Mouse (Mus musculus): ENCODE data around the gene Scpep1. TPM values are rescaled to one million over a fixed set of nuclear protein-coding genes. Genes with fewer than 3 reads are reported as not detected.

Scpep1 gene
- polyA plus RNA-seq, 1 experiment from 2014 or later: 477 TPM

- H3K36me3 ChIP-seq (ENCODE audit: inconsistent target): no peaks in the 10 kb centered on the region
- H3K4me3 ChIP-seq (ENCODE audit: inconsistent target): no peak overlapping the region
- WGBS (ENCODE audit: missing documents): 16% methylated on average over 5 of the region's 5 CpGs
- H3K79me2 ChIP-seq (ENCODE audit: inconsistent target): peaks cover 14% of the 10 kb centered on the region
- H3K27ac ChIP-seq: peak overlapping the region; percentile 96
These were observed 38.4 kb upstream of the Scpep1 start for GRCm38 (mm10) chr11:88993625-88994024.

- 80% methylated on average over 7 of the region's 7 CpGs for WGBS (ENCODE audit: missing documents)
- no peaks in the 10 kb centered on the region for H3K36me3 ChIP-seq (ENCODE audit: inconsistent target)
- peak overlapping the region; percentile 96 for H3K27ac ChIP-seq
These were observed 37.9 kb upstream of the Scpep1 start for GRCm38 (mm10) chr11:88993186-88993585.

GRCm38 (mm10) chr11:88989530-88989929 is 34.3 kb upstream of the Scpep1 start:
- H3K27ac ChIP-seq: no peak overlapping the region
- no peaks in the 10 kb centered on the region for H3K36me3 ChIP-seq (ENCODE audit: inconsistent target)
- WGBS (ENCODE audit: missing documents): 84% methylated on average over 4 of the region's 5 CpGs
- no peak overlapping the region for H3K4me3 ChIP-seq (ENCODE audit: inconsistent target)
- no peaks in the 10 kb centered on the region for H3K79me2 ChIP-seq (ENCODE audit: inconsistent target)

More at GRCm38 (mm10) chr11:88993186-88993585, 37.9 kb upstream of the Scpep1 start:
- Histone ChIP-seq H3K79me2 (ENCODE audit: inconsistent target) (peaks cover 14% of the 10 kb centered on the region), H3K4me3 (ENCODE audit: inconsistent target) (no peak overlapping the region)

- Histone ChIP-seq H3K4me3 (ENCODE audit: inconsistent target) (no peak overlapping the region), H3K79me2 (ENCODE audit: inconsistent target) (no peaks in the 10 kb centered on the region), H3K36me3 (ENCODE audit: inconsistent target) (no peaks in the 10 kb centered on the region), H3K27ac (no peak overlapping the region)
- 80% methylated on average over 5 of the region's 5 CpGs for WGBS (ENCODE audit: missing documents)
These were observed 33.7 kb upstream of the Scpep1 start for GRCm38 (mm10) chr11:88988956-88989355.

GRCm38 (mm10) chr11:88986616-88987015 is 31.4 kb upstream of the Scpep1 start:
- Histone ChIP-seq H3K4me3 (ENCODE audit: inconsistent target) (no peak overlapping the region), H3K36me3 (ENCODE audit: inconsistent target) (no peaks in the 10 kb centered on the region), H3K27ac (no peak overlapping the region), H3K79me2 (ENCODE audit: inconsistent target) (no peaks in the 10 kb centered on the region)
- WGBS (ENCODE audit: missing documents): 92% methylated on average over 10 of the region's 10 CpGs

GRCm38 (mm10) chr11:88981337-88981736 is 26.1 kb upstream of the Scpep1 start:
- Histone ChIP-seq H3K36me3 (ENCODE audit: inconsistent target) (no peaks in the 10 kb centered on the region), H3K4me3 (ENCODE audit: inconsistent target) (no peak overlapping the region), H3K79me2 (ENCODE audit: inconsistent target) (no peaks in the 10 kb centered on the region; the same call in 1 of the 2 replicates), H3K27ac (no peak overlapping the region)
- 45% methylated on average over 8 of the region's 8 CpGs for WGBS (ENCODE audit: missing documents)

GRCm38 (mm10) chr11:88977188-88977587 is 21.9 kb upstream of the Scpep1 start:
- 90% methylated on average over 5 of the region's 5 CpGs for WGBS (ENCODE audit: missing documents)
- no peaks in the 10 kb centered on the region for H3K36me3 ChIP-seq (ENCODE audit: inconsistent target)
- no peak overlapping the region for H3K4me3 ChIP-seq (ENCODE audit: inconsistent target)

GRCm38 (mm10) chr11:88976320-88976719 is 21.1 kb upstream of the Scpep1 start:
- Histone ChIP-seq H3K27ac (no peak overlapping the region), H3K36me3 (ENCODE audit: inconsistent target) (no peaks in the 10 kb centered on the region), H3K4me3 (ENCODE audit: inconsistent target) (no peak overlapping the region), H3K79me2 (ENCODE audit: inconsistent target) (peaks cover 9% of the 10 kb centered on the region; the same call in 1 of the 2 replicates)
- WGBS (ENCODE audit: missing documents): 97% methylated on average over 2 of the region's 2 CpGs

More at GRCm38 (mm10) chr11:88977188-88977587, 21.9 kb upstream of the Scpep1 start:
- Histone ChIP-seq H3K79me2 (ENCODE audit: inconsistent target) (peaks cover 9% of the 10 kb centered on the region; the same call in 1 of the 2 replicates), H3K27ac (no peak overlapping the region)

GRCm38 (mm10) chr11:88973776-88974701 is 18.8 kb upstream of the Scpep1 start:
- Histone ChIP-seq H3K27ac (no peak overlapping the region), H3K4me3 (ENCODE audit: inconsistent target) (peak overlapping the region; percentile 63), H3K36me3 (ENCODE audit: inconsistent target) (no peaks in the 10 kb centered on the region), H3K79me2 (ENCODE audit: inconsistent target) (peaks cover 9% of the 10 kb centered on the region; the same call in 1 of the 2 replicates)
- 2% methylated on average over 52 of the region's 62 CpGs for WGBS (ENCODE audit: missing documents)

- Histone ChIP-seq H3K4me3 (ENCODE audit: inconsistent target) (no peak within 1 kb of the TSS), H3K36me3 (ENCODE audit: inconsistent target) (no peaks in the 10 kb centered on the region), H3K27ac (no peak within 1 kb of the TSS), H3K79me2 (ENCODE audit: inconsistent target) (peaks cover 9% of the 10 kb centered on the region; the same call in 1 of the 2 replicates)
- 45% methylated on average over 2 of the region's 2 CpGs for WGBS (ENCODE audit: missing documents)
These were observed 15.0 kb upstream of the Scpep1 start, which contains the start of gene Coil for GRCm38 (mm10) chr11:88970202-88970732. Gene Coil (plus strand): TSS chr11:88970252.

GRCm38 (mm10) chr11:88966881-88967361 is 11.7 kb upstream of the Scpep1 start, which contains the start of gene Elobl:
Gene Elobl (minus strand): TSS chr11:88966931.
- Histone ChIP-seq H3K27ac (no peak within 1 kb of the TSS), H3K4me3 (ENCODE audit: inconsistent target) (no peak within 1 kb of the TSS), H3K79me2 (ENCODE audit: inconsistent target) (no peaks in the 10 kb centered on the region), H3K36me3 (ENCODE audit: inconsistent target) (no peaks in the 10 kb centered on the region)
- 100% methylated on average over 1 of the region's 3 CpGs for WGBS (ENCODE audit: missing documents)

- H3K27ac ChIP-seq: peak overlapping the region; percentile 32; the same call in 1 of the 2 replicates
- no peaks in the 10 kb centered on the region for H3K36me3 ChIP-seq (ENCODE audit: inconsistent target)
- no peak overlapping the region for H3K4me3 ChIP-seq (ENCODE audit: inconsistent target)
- H3K79me2 ChIP-seq (ENCODE audit: inconsistent target): peaks cover 13% of the 10 kb centered on the region
- WGBS (ENCODE audit: missing documents): 75% methylated on average over 3 of the region's 3 CpGs
These were observed 3.6 kb upstream of the Scpep1 start for GRCm38 (mm10) chr11:88958851-88959250.

GRCm38 (mm10) chr11:88954803-88955202 is 462 bp downstream of the Scpep1 start:
- 2% methylated on average over 4 of the region's 4 CpGs for WGBS (ENCODE audit: missing documents)
- Histone ChIP-seq H3K36me3 (ENCODE audit: inconsistent target) (peaks cover 5% of the 10 kb centered on the region; the same call in 1 of the 2 replicates), H3K27ac (peak overlapping the region; percentile 90), H3K4me3 (ENCODE audit: inconsistent target) (peak overlapping the region; percentile 72), H3K79me2 (ENCODE audit: inconsistent target) (peaks cover 53% of the 10 kb centered on the region)

- 100% methylated on average over 2 of the region's 3 CpGs for WGBS (ENCODE audit: missing documents)
These were observed 1.7 kb downstream of the Scpep1 start for GRCm38 (mm10) chr11:88953582-88953981.

More at GRCm38 (mm10) chr11:88953582-88953981, 1.7 kb downstream of the Scpep1 start:
- Histone ChIP-seq H3K27ac (peak overlapping the region; percentile 90), H3K4me3 (ENCODE audit: inconsistent target) (peak overlapping the region; percentile 72), H3K36me3 (ENCODE audit: inconsistent target) (peaks cover 10% of the 10 kb centered on the region; the same call in 1 of the 2 replicates), H3K79me2 (ENCODE audit: inconsistent target) (peaks cover 65% of the 10 kb centered on the region)
